Mouse (Mus musculus) lung, adult 2 months (tissue): ENCODE measurements around the gene Sptbn4.
A peak's percentile ranks its signal among the peaks of the same experiment; 100 is the strongest.

ENCODE experiments used
- CTCF ChIP-seq: fragments of 200-500 bp; IDR thresholded peaks from 2 replicates; pipeline ENCODE4 v1.5.1; 2011; ENCODE audit warnings: mild to moderate bottlenecking, low read length, control low read depth; ENCODE audit not compliant: insufficient read depth
- POLR2A ChIP-seq: fragments of 200-500 bp; IDR thresholded peaks from 2 replicates; pipeline ENCODE4 v1.6.1; 2011; ENCODE audit warnings: low read depth, mild to moderate bottlenecking, control low read depth, low read length, borderline replicate concordance; ENCODE audit errors: extremely low read depth

DNA sequence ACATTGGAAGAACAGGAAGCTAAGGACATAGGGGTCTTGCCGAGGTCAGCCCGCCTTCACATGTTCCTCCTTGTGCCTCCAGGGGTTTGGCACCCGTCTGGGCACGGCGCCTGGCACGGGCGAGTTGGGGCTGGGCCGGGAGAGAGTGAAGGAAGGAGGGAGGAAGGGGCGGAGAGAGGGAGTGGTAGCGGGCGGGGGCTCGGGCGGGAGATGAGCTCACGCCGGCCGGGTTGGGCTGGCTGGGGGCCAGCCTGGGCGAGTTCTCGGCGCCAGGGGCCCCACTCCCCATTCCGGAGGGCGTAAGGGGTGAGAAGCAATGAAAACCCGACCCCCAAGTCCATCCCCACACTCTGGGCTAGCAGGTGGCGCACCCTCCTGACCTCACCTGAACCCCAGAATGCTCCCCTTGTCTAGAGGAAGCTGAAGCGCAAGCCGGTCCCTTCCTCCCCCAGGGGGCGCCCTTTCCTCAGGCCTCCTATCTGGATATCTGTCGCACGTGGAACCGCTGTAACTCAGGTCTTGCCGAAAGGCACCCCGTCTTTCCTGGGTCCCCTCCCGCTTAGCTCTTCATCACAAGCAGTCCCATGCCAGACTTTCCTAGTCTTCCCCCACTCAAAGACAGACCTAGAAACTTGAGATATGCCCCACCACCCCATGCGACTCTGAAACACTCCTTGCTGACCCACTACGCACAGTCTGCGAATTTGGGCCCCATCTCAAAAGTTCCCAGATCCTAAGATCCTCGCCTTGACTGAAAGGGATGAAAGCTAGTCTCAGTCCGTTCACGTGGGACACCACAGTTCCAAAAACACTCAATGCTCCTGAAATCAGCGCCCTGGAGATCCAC, 114.9 kb downstream of the Sptbn4 start:
- peak; percentile 76 for TF ChIP-seq CTCF
- peak; percentile 59; the same call in 1 of the 2 replicates for TF ChIP-seq POLR2A
